Mouse (Mus musculus) liver, postnatal 0 days (tissue): ENCODE data around the gene Hpse. TPM values are rescaled to one million over a fixed set of nuclear protein-coding genes. Genes with fewer than 3 reads are reported as not detected.

Source experiments
- ATAC-seq: fragments of 200-750 bp; cut with Nextera tagmentation; 2 replicates; pipeline ENCODE4 v1.8.0; 2017; ENCODE audit warnings: mild to moderate bottlenecking, moderate library complexity
- DNase-seq: peaks from one replicate; pipeline ENCODE4 v3.0.0-alpha.2; 2016
- H3K27ac ChIP-seq: fragments of 300-500 bp; sonication (generic); 2 replicates; pipeline ENCODE4 v1.5.1; 2014; ENCODE audit warnings: antibody characterized with exemption, moderate library complexity, mild to moderate bottlenecking, low read depth
- H3K27me3 ChIP-seq: fragments of 300-500 bp; sonication (generic); 2 replicates; pipeline ENCODE4 v1.6.1; 2014; ENCODE audit warnings: low read length, control low read depth, mixed read lengths; ENCODE audit not compliant: insufficient read depth
- H3K36me3 ChIP-seq: fragments of 300-500 bp; sonication (generic); replicated peaks from 2 replicates; pipeline ENCODE4 v1.6.1; 2014; ENCODE audit warnings: mild to moderate bottlenecking, control low read depth, low read length, moderate library complexity, mixed read lengths; ENCODE audit not compliant: insufficient read depth
- H3K4me1 ChIP-seq: fragments of 300-500 bp; sonication (generic); 2 replicates; pipeline ENCODE4 v1.6.1; 2014; ENCODE audit warnings: antibody characterized with exemption, mild to moderate bottlenecking, control low read depth; ENCODE audit not compliant: insufficient read depth
- H3K4me2 ChIP-seq: fragments of 300-500 bp; sonication (generic); 2 replicates; pipeline ENCODE4 v1.6.1; 2014; ENCODE audit warnings: low read depth, mild to moderate bottlenecking, low read length, moderate library complexity, mixed read lengths
- H3K4me3 ChIP-seq: fragments of 300-500 bp; sonication (generic); 2 replicates; pipeline ENCODE4 v1.5.1; 2014; ENCODE audit warnings: low read depth, low read length
- H3K9ac ChIP-seq: fragments of 300-500 bp; sonication (generic); replicated peaks from 2 replicates; pipeline ENCODE4 v1.6.1; 2014; ENCODE audit warnings: mild to moderate bottlenecking, moderate library complexity
- H3K9me3 ChIP-seq: fragments of 300-500 bp; sonication (generic); 2 replicates; pipeline ENCODE4 v1.6.1; 2016; ENCODE audit warnings: mild to moderate bottlenecking, control low read depth, low read length, mixed read lengths
- CTCF ChIP-seq: sonication (generic); IDR thresholded peaks from 2 replicates; pipeline ENCODE4 v1.5.1; 2016; ENCODE audit warnings: antibody characterized with exemption, low read depth
- EP300 ChIP-seq: IDR thresholded peaks from 2 replicates; pipeline ENCODE4 v1.6.1; 2016; ENCODE audit warnings: antibody characterized with exemption, low read depth, mild to moderate bottlenecking
- WGBS: fragments of 180-500 bp; shearing (Covaris S2); extraction: QIAGEN DNeasy Blood & Tissue Kit; methylation state at CpG from one replicate; pipeline ENCODE4 v1.1.7; 2014; ENCODE audit not compliant: insufficient replicate concordance; 5-methylcytosine and 5-hydroxymethylcytosine counted together
- polyA plus RNA-seq: library from polyadenylated mRNA; unstranded; fragments of >200 nt; fragmentation: Nextera tagmentation; extraction: Ambion mirVana; gene quantifications from 2 replicates; pipeline ENCODE4 v1.2.1, GENCODE M21; 2015

The Hpse gene
- polyA plus RNA-seq, 1 experiment from 2014 or later: 3.2 TPM

- TF ChIP-seq EP300 (no peak), CTCF (no peak)
- DNase-seq (no peak), ATAC-seq (no peak)
- Histone ChIP-seq H3K4me3 (no peak overlapping the region), H3K4me2 (no peak overlapping the region), H3K27me3 (no peaks in the 10 kb centered on the region), H3K4me1 (0 out of 2 replicates have a peak, but pooled peaks cover 3% of the 10 kb centered on the region), H3K9me3 (no peaks in the 10 kb centered on the region), H3K9ac (no peak overlapping the region), H3K36me3 (peaks cover 31% of the 10 kb centered on the region), H3K27ac (no peak overlapping the region)
- WGBS: 80% methylated on average over 1 of the region's 1 CpGs
Observed at GRCm38 (mm10) chr5:100666965-100667364, 52.6 kb downstream of the Hpse start.

- WGBS: 37% methylated on average over 5 of the region's 5 CpGs
- Histone ChIP-seq H3K4me1 (peaks cover 7% of the 10 kb centered on the region; the same call in 1 of the 2 replicates), H3K36me3 (peaks cover 47% of the 10 kb centered on the region), H3K27ac (0 out of 2 replicates have a peak overlapping the region, but pooled peaks have one; percentile 37), H3K4me3 (no peak overlapping the region), H3K9me3 (no peaks in the 10 kb centered on the region), H3K27me3 (no peaks in the 10 kb centered on the region), H3K4me2 (no peak overlapping the region), H3K9ac (no peak overlapping the region)
- peak; percentile 55 for ATAC-seq
- DNase-seq: peak; percentile 46
- TF ChIP-seq EP300: no peak
- TF ChIP-seq CTCF: peak; percentile 99
Observed at GRCm38 (mm10) chr5:100663854-100664253, 55.7 kb downstream of the Hpse start.

- peaks cover 7% of the 10 kb centered on the region; the same call in 1 of the 2 replicates for H3K4me1 ChIP-seq
- 74% methylated on average over 6 of the region's 6 CpGs for WGBS
- TF ChIP-seq CTCF: no peak
- TF ChIP-seq EP300: no peak
- peaks cover 53% of the 10 kb centered on the region for H3K36me3 ChIP-seq
- H3K27ac ChIP-seq: peak overlapping the region; percentile 49; the same call in 1 of the 2 replicates
- no peak overlapping the region for H3K4me2 ChIP-seq
- H3K9me3 ChIP-seq: no peaks in the 10 kb centered on the region
- no peak overlapping the region for H3K9ac ChIP-seq
- DNase-seq: no peak
- no peak overlapping the region for H3K4me3 ChIP-seq
- H3K27me3 ChIP-seq: no peaks in the 10 kb centered on the region
- peak; percentile 55 for ATAC-seq
Observed at GRCm38 (mm10) chr5:100663011-100663410, 56.5 kb downstream of the Hpse start.

- Histone ChIP-seq H3K9me3 (no peaks in the 10 kb centered on the region), H3K4me1 (peaks cover 7% of the 10 kb centered on the region; the same call in 1 of the 2 replicates), H3K27me3 (no peaks in the 10 kb centered on the region), H3K4me2 (no peak overlapping the region), H3K4me3 (no peak overlapping the region), H3K36me3 (peaks cover 56% of the 10 kb centered on the region), H3K27ac (no peak overlapping the region), H3K9ac (no peak overlapping the region)
- ATAC-seq (no peak), DNase-seq (no peak)
- no peak for TF ChIP-seq EP300
- TF ChIP-seq CTCF: no peak
- 73% methylated on average over 6 of the region's 6 CpGs for WGBS
Observed at GRCm38 (mm10) chr5:100658460-100658859, 61.1 kb downstream of the Hpse start.

GRCm38 (mm10) chr5:100656352-100656751, 63.2 kb downstream of the Hpse start:
- TF ChIP-seq EP300: peak; percentile 34; the same call in 1 of the 2 replicates
- no peak for TF ChIP-seq CTCF
- ATAC-seq: peak; percentile 71
- H3K4me2 ChIP-seq: no peak overlapping the region
- no peak overlapping the region for H3K4me3 ChIP-seq
- no peaks in the 10 kb centered on the region for H3K27me3 ChIP-seq
- no peak for DNase-seq
- H3K36me3 ChIP-seq: peaks cover 49% of the 10 kb centered on the region
- H3K9me3 ChIP-seq: no peaks in the 10 kb centered on the region
- H3K4me1 ChIP-seq: peaks cover 4% of the 10 kb centered on the region; the same call in 1 of the 2 replicates
- H3K9ac ChIP-seq: no peak overlapping the region
- peak overlapping the region; percentile 59 for H3K27ac ChIP-seq
- 43% methylated on average over 6 of the region's 6 CpGs for WGBS

- H3K27me3 ChIP-seq: no peaks in the 10 kb centered on the region
- no peak for DNase-seq
- TF ChIP-seq EP300 (no peak), CTCF (no peak)
- H3K36me3 ChIP-seq: peaks cover 18% of the 10 kb centered on the region
- no peak overlapping the region for H3K4me3 ChIP-seq
- H3K4me2 ChIP-seq: no peak overlapping the region
- H3K9ac ChIP-seq: no peak overlapping the region
- ATAC-seq: no peak
- WGBS: 79% methylated on average over 9 of the region's 9 CpGs
- no peaks in the 10 kb centered on the region for H3K9me3 ChIP-seq
- no peak overlapping the region for H3K27ac ChIP-seq
- peaks cover 10% of the 10 kb centered on the region for H3K4me1 ChIP-seq
Observed at GRCm38 (mm10) chr5:100652327-100652726, 67.2 kb downstream of the Hpse start.
